Mouse (Mus musculus) embryonic stem cell, embryonic (primary cell): ENCODE measurements around the gene Robo2.

Experiments
- CTCF ChIA-PET, 4 experiments: fragments of 300-600 bp in 2 of 4; fragments of 350-600 bp in 2 of 4; sonication (Branson Sonifier 250); formaldehyde crosslinking; loops; one replicate each; lab custom pipeline; 2022; ENCODE audit warnings: inconsistent platforms in 2 of 4; lab: Charles Lee
- POLR2A ChIA-PET, 4 experiments: fragments of 300-600 bp in 2 of 4; fragments of 350-600 bp in 2 of 4; sonication (Branson Sonifier 250); formaldehyde crosslinking; loops; one replicate each; lab custom pipeline; 2022; ENCODE audit warnings: antibody characterized with exemption in 4 of 4, inconsistent platforms in 1 of 4; lab: Charles Lee

Gene Robo2

GRCm38 (mm10) chr16:73877973-73878372 is 533.7 kb downstream of the Robo2 start:
- POLR2A ChIA-PET, result no interaction called here
- CTCF ChIA-PET, result no interaction called here

GRCm38 (mm10) chr16:73874991-73875390 is 536.6 kb downstream of the Robo2 start:
- CTCF ChIA-PET, result no interaction called here
- POLR2A ChIA-PET, result no interaction called here

GRCm38 (mm10) chr16:73873828-73874558 is 537.6 kb downstream of the Robo2 start:
- ChIA-PET CTCF (no interaction called here), POLR2A (no interaction called here)

GRCm38 (mm10) chr16:73870296-73870695 is 541.3 kb downstream of the Robo2 start:
- ChIA-PET CTCF (no interaction called here), POLR2A (no interaction called here)

GRCm38 (mm10) chr16:73869527-73870212 is 542.0 kb downstream of the Robo2 start:
- ChIA-PET CTCF (interaction anchor here in 1 of 4 experiments (0.6 kb wide), 1 partner anchor 298 kb away, joined by 3 read pairs; no protein-coding TSS in a partner anchor), POLR2A (interaction anchor here in 1 of 4 experiments (0.6 kb wide), 1 partner anchor 27 kb away, joined by 3 read pairs; no protein-coding TSS in a partner anchor)

- CTCF ChIA-PET, result no interaction called here
- POLR2A ChIA-PET, result interaction anchor here in 1 of 4 experiments (1.4 kb wide), 1 partner anchor 19 kb away, joined by 3 read pairs; no protein-coding TSS in a partner anchor
These were observed 547.0 kb downstream of the Robo2 start for GRCm38 (mm10) chr16:73864625-73865024.

GRCm38 (mm10) chr16:73863748-73864147 is 547.9 kb downstream of the Robo2 start:
- ChIA-PET POLR2A (interaction anchor here in 1 of 4 experiments (1.4 kb wide), 1 partner anchor 19 kb away, joined by 3 read pairs; no protein-coding TSS in a partner anchor), CTCF (interaction anchor here in 1 of 4 experiments (0.6 kb wide), 1 partner anchor 59 kb away, joined by 18 read pairs; no protein-coding TSS in a partner anchor)

GRCm38 (mm10) chr16:73858717-73859116 is 552.9 kb downstream of the Robo2 start:
- ChIA-PET CTCF (interaction anchor here in 1 of 4 experiments (0.6 kb wide), 1 partner anchor 634 kb away, joined by 3 read pairs; no protein-coding TSS in a partner anchor), POLR2A (no interaction called here)

GRCm38 (mm10) chr16:73855821-73856220 is 555.8 kb downstream of the Robo2 start:
- ChIA-PET CTCF (no interaction called here), POLR2A (no interaction called here)
